19 mouse cellular contexts compared by ENCODE assay signal in genomic region chr2:83025853-83026252, GRCm38 (mm10).
DNase-seq lines count a peak whose midpoint lies in the region; ATAC-seq and TF ChIP-seq lines count a peak whose summit lies in the region.
"Had no signal": no experiment of that assay in that cellular context is flagged by ENCODE, and none has a peak within 500 bp of the region (broad histone marks: within the 10 kb centered on the region; RNA-seq: fewer than 3 reads in every experiment).

No protein-coding gene starts in this region.

- no peaks in the 10 kb centered on the region for H3K9me3 ChIP-seq in kidney, postnatal 0 days (replicated peaks; ENCODE audit: low read length)
- H3K9me3 ChIP-seq in neural tube, embryonic 11.5 days (ENCODE audit: control insufficient read depth, low read length), result no peaks in the 10 kb centered on the region
- H3K9me3 ChIP-seq: embryonic facial prominence, embryonic 13.5 days; forebrain, embryonic 12.5 days; heart, embryonic 15.5 days had no signal

- H3K9ac ChIP-seq in kidney, postnatal 0 days (ENCODE audit: low read depth, low read length), result no peak overlapping the region
- no peak overlapping the region for H3K9ac ChIP-seq in neural tube, embryonic 11.5 days (ENCODE audit: low read length)
- H3K9ac ChIP-seq: embryonic facial prominence, embryonic 13.5 days; forebrain, embryonic 12.5 days; heart, embryonic 15.5 days; hindbrain, embryonic 14.5 days had no signal

- no peak overlapping the region for H3K27ac ChIP-seq in kidney, postnatal 0 days
- no peak overlapping the region for H3K27ac ChIP-seq in neural tube, embryonic 11.5 days (ENCODE audit: low read depth, low read length)
- H3K27ac ChIP-seq: embryonic facial prominence, embryonic 13.5 days; forebrain, embryonic 12.5 days; heart, adult 2 months; heart, embryonic 15.5 days; hindbrain, embryonic 14.5 days had no signal

- WGBS in kidney, postnatal 0 days, result 59% methylated on average over 7 of the region's 7 CpGs
- 69% methylated on average over 7 of the region's 7 CpGs for WGBS in neural tube, embryonic 11.5 days

- H3K4me3 ChIP-seq in kidney, postnatal 0 days (replicated peaks; ENCODE audit: low read depth, low read length), result no peak overlapping the region
- no peak overlapping the region for H3K4me3 ChIP-seq in neural tube, embryonic 11.5 days (ENCODE audit: low read depth, low read length)
- H3K4me3 ChIP-seq: embryonic facial prominence, embryonic 13.5 days; forebrain, embryonic 12.5 days; heart, adult 2 months; heart, embryonic 15.5 days had no signal

- ATAC-seq in kidney, postnatal 0 days (replicated peaks; ENCODE audit: low FRiP score, low read depth), result no peak
- peak; percentile 81; the same call in 1 of the 2 replicates for ATAC-seq in neural tube, embryonic 11.5 days (ENCODE audit: insufficient read depth, low FRiP score, low TSS enrichment)
- ATAC-seq: forebrain, embryonic 16.5 days had no signal

- TF ChIP-seq CTCF in kidney, postnatal 0 days (IDR thresholded peaks at IDR 0.05; ENCODE audit: low read depth), result no peak

- DNase-seq in kidney, postnatal 0 days (ENCODE audit: low spot score), result peak; percentile 23
- DNase-seq in kidney, postnatal 36 days, result no peak
- DNase-seq in neural tube, embryonic 11.5 days (ENCODE audit: low spot score), result peak; percentile 9
- DNase-seq in neural tube, embryonic 10.5 days (ENCODE audit: extremely low spot score, low spot score), result no peak
- DNase-seq in hindlimb bud, embryonic 11.5 days (ENCODE audit: extremely low spot score, low read depth, low spot score), result peak; percentile 35
- no peak for DNase-seq in natural killer cell, adult 2 months (ENCODE audit: low spot score in 2 of 2)
- DNase-seq: adrenal gland, adult 2 months; adrenal gland, postnatal 25 days; cerebellum, adult 11 months; cerebellum, adult 8-10 months; gastrocnemius, postnatal 14 days; heart, adult 2 months; heart, postnatal 14 days had no signal

- no peaks in the 10 kb centered on the region for H3K4me1 ChIP-seq in kidney, postnatal 0 days (replicated peaks; ENCODE audit: insufficient read depth, low read length)
- H3K4me1 ChIP-seq in neural tube, embryonic 11.5 days (ENCODE audit: control insufficient read depth, insufficient read depth, low read length), result no peaks in the 10 kb centered on the region
- H3K4me1 ChIP-seq: embryonic facial prominence, embryonic 13.5 days; forebrain, embryonic 12.5 days; heart, embryonic 15.5 days had no signal

- no peaks in the 10 kb centered on the region for H3K27me3 ChIP-seq in kidney, postnatal 0 days (ENCODE audit: insufficient read depth, low read length)
- H3K27me3 ChIP-seq in neural tube, embryonic 11.5 days (ENCODE audit: control insufficient read depth, insufficient read depth, low read length), result no peaks in the 10 kb centered on the region
- H3K27me3 ChIP-seq: embryonic facial prominence, embryonic 13.5 days; forebrain, embryonic 12.5 days; heart, embryonic 15.5 days had no signal

- no peak overlapping the region for H3K4me2 ChIP-seq in kidney, postnatal 0 days (ENCODE audit: low read length)
- H3K4me2 ChIP-seq in neural tube, embryonic 11.5 days (ENCODE audit: low read depth), result no peak overlapping the region
- H3K4me2 ChIP-seq: embryonic facial prominence, embryonic 13.5 days; forebrain, embryonic 12.5 days; heart, embryonic 11.5 days; heart, embryonic 15.5 days; hindbrain, embryonic 14.5 days had no signal

- H3K36me3 ChIP-seq in kidney, postnatal 0 days (ENCODE audit: insufficient read depth, low read length), result no peaks in the 10 kb centered on the region
- H3K36me3 ChIP-seq in neural tube, embryonic 11.5 days (ENCODE audit: control insufficient read depth, insufficient read depth, low read length), result no peaks in the 10 kb centered on the region
- H3K36me3 ChIP-seq: embryonic facial prominence, embryonic 13.5 days; forebrain, embryonic 12.5 days; heart, embryonic 15.5 days had no signal

Comparison
In these comparisons a context has a peak if more than half of its experiments do, and no peak if none do; other contexts are left out.
1. DNase-seq: peak in kidney, postnatal 0 days (single experiment), neural tube, embryonic 11.5 days (single experiment) and hindlimb bud, embryonic 11.5 days (single experiment); none in kidney, postnatal 36 days (0 of 2), neural tube, embryonic 10.5 days (single experiment) and natural killer cell, adult 2 months (0 of 2).